Mouse (Mus musculus) layer of hippocampus, adult 11-12 months (tissue): ENCODE results near the gene Myl6b.
"Not testable (repeated sequence)": the region's sequence is repeated elsewhere in the genome, so short reads cannot be mapped to it uniquely, and the experiment has no call there.

ENCODE experiments used
- DNase-seq: peaks from one replicate; pipeline ENCODE4 v3.0.0; 2022; ENCODE audit warnings: low spot score

Myl6b gene

GRCm38 (mm10) chr10:128518833-128519232, 20.3 kb upstream of the Myl6b start:
- DNase-seq: peak; percentile 53

GRCm38 (mm10) chr10:128516677-128517076, 18.2 kb upstream of the Myl6b start:
- no peak for DNase-seq

- no peak for DNase-seq
Measured at GRCm38 (mm10) chr10:128516029-128516428, 17.5 kb upstream of the Myl6b start.

- DNase-seq: no peak
Measured at GRCm38 (mm10) chr10:128515044-128515443, 16.6 kb upstream of the Myl6b start.

- DNase-seq: no peak
Measured at GRCm38 (mm10) chr10:128511761-128512160, 13.3 kb upstream of the Myl6b start.

- no peak for DNase-seq
Measured at GRCm38 (mm10) chr10:128511189-128511588, 12.7 kb upstream of the Myl6b start.

- DNase-seq: no peak
Measured at GRCm38 (mm10) chr10:128510301-128510700, 11.8 kb upstream of the Myl6b start.

- no peak for DNase-seq
Measured at GRCm38 (mm10) chr10:128509831-128510230, 11.3 kb upstream of the Myl6b start.

GRCm38 (mm10) chr10:128509203-128509602, 10.7 kb upstream of the Myl6b start:
- no peak for DNase-seq

- DNase-seq: no peak
Measured at GRCm38 (mm10) chr10:128508260-128508659, 9.8 kb upstream of the Myl6b start.

- no peak for DNase-seq
Measured at GRCm38 (mm10) chr10:128505974-128506373, 7.5 kb upstream of the Myl6b start.

- DNase-seq: not testable (repeated sequence)
Measured at GRCm38 (mm10) chr10:128505371-128505667, 6.8 kb upstream of the Myl6b start.

GRCm38 (mm10) chr10:128504641-128505370, 6.3 kb upstream of the Myl6b start:
- no peak for DNase-seq

- DNase-seq: no peak
Measured at GRCm38 (mm10) chr10:128504012-128504411, 5.5 kb upstream of the Myl6b start.

GRCm38 (mm10) chr10:128503532-128503931, 5.0 kb upstream of the Myl6b start:
- DNase-seq: no peak

- DNase-seq: no peak
Measured at GRCm38 (mm10) chr10:128502341-128502740, 3.9 kb upstream of the Myl6b start.

GRCm38 (mm10) chr10:128499116-128499671, 709 bp upstream of the Myl6b start:
- peak; percentile 67 for DNase-seq

- no peak for DNase-seq
Measured at GRCm38 (mm10) chr10:128497134-128497737, 1.2 kb downstream of the Myl6b start.

- DNase-seq: no peak
Measured at GRCm38 (mm10) chr10:128496509-128497077, 1.9 kb downstream of the Myl6b start.

- DNase-seq: no peak
Measured at GRCm38 (mm10) chr10:128495903-128496302, 2.6 kb downstream of the Myl6b start.

GRCm38 (mm10) chr10:128495270-128495669, 3.2 kb downstream of the Myl6b start:
- DNase-seq: no peak

GRCm38 (mm10) chr10:128494667-128495245, 3.7 kb downstream of the Myl6b start:
- no peak for DNase-seq
